Mouse (Mus musculus) ES-E14 (cell line): ENCODE results near the gene Trpm8. TPM values are rescaled to one million over a fixed set of nuclear protein-coding genes. Genes with fewer than 3 reads are reported as not detected.
A peak's percentile ranks its signal among the peaks of the same experiment; 100 is the strongest.

ENCODE experiments used
- DNase-seq: peaks from one replicate; pipeline ENCODE4 v3.0.0-alpha.2; 2013; ENCODE audit warnings: low read depth, low spot score
- H3K27ac ChIP-seq: 2 replicates; pipeline ENCODE4 v1.5.1; 2012; ENCODE audit warnings: low read depth, mild to moderate bottlenecking, low read length, moderate library complexity, mixed read lengths; ENCODE audit not compliant: poor library complexity, insufficient read depth, severe bottlenecking
- H3K36me3 ChIP-seq: 2 replicates; pipeline ENCODE4 v1.6.1; 2012; ENCODE audit warnings: mild to moderate bottlenecking, low read length, moderate library complexity, mixed read lengths; ENCODE audit not compliant: control insufficient read depth, poor library complexity, insufficient read depth, severe bottlenecking
- H3K4me1 ChIP-seq, 2 experiments: fragments of 150-350 bp in 1 of 2; sonication (generic) in 1 of 2; 2 replicates each; pipeline ENCODE4 v1.6.1; 2012; ENCODE audit warnings: low read length in 2 of 2, mild to moderate bottlenecking in 1 of 2, mixed read lengths in 1 of 2; ENCODE audit not compliant: control insufficient read depth in 2 of 2, insufficient read depth in 2 of 2, poor library complexity in 1 of 2
- H3K4me3 ChIP-seq, 2 experiments: fragments of 150-350 bp in 1 of 2; sonication (generic) in 1 of 2; 2 replicates each; pipeline ENCODE4 v1.5.1; 2012; ENCODE audit warnings: low read length in 2 of 2, low read depth in 1 of 2, mild to moderate bottlenecking in 1 of 2, mixed read lengths in 1 of 2; ENCODE audit not compliant: insufficient read depth in 1 of 2, poor library complexity in 1 of 2, severe bottlenecking in 1 of 2
- H3K9ac ChIP-seq: 2 replicates; pipeline ENCODE4 v1.6.1; 2012; ENCODE audit warnings: low read depth, mild to moderate bottlenecking, low read length, mixed read lengths; ENCODE audit not compliant: poor library complexity, insufficient read depth, severe bottlenecking
- H3K9me3 ChIP-seq: fragments of 150-350 bp; sonication (generic); 2 replicates; pipeline ENCODE4 v1.6.1; 2012; ENCODE audit warnings: low read depth, mild to moderate bottlenecking, low read length; ENCODE audit not compliant: control insufficient read depth, insufficient read depth
- CHD2 ChIP-seq: IDR thresholded peaks from 2 replicates; pipeline ENCODE4 v1.6.1; 2014; ENCODE audit warnings: mild to moderate bottlenecking, low read depth, low read length, inconsistent platforms
- HCFC1 ChIP-seq: IDR thresholded peaks from 2 replicates; pipeline ENCODE4 v1.6.1; 2012; ENCODE audit warnings: low read length, inconsistent platforms, borderline replicate concordance; ENCODE audit not compliant: insufficient read depth
- MAFK ChIP-seq: IDR thresholded peaks from 2 replicates; pipeline ENCODE4 v1.6.1; 2014; ENCODE audit warnings: mild to moderate bottlenecking, low read depth, low read length, inconsistent platforms; ENCODE audit not compliant: insufficient read depth
- ZC3H11A ChIP-seq: IDR thresholded peaks from 2 replicates; pipeline ENCODE4 v1.6.1; 2012; ENCODE audit warnings: low read depth, mild to moderate bottlenecking, inconsistent platforms, low read length, borderline replicate concordance
- ZNF384 ChIP-seq: IDR thresholded peaks from 2 replicates; pipeline ENCODE4 v1.6.1; 2012; ENCODE audit warnings: low read depth, low read length, inconsistent platforms
- in situ Hi-C, 2 experiments: fragments of 600-800 bp; cut with MboI; formaldehyde crosslinking; loops; one replicate each; pipeline ENCODE4 v1.15.1; 2025; ENCODE audit warnings: low sequenced_read_pairs in 2 of 2, inconsistent platforms in 1 of 2; ENCODE audit not compliant: unreplicated experiment in 2 of 2
- total RNA-seq: library from RNA; depleted of rRNA; stranded (reverse); fragments of 300-350 nt; gene quantifications from 2 replicates; pipeline ENCODE4 v1.2.3, GENCODE M21; 2012

Gene Trpm8
- total RNA-seq, 1 experiment: 0.04 TPM

DNA sequence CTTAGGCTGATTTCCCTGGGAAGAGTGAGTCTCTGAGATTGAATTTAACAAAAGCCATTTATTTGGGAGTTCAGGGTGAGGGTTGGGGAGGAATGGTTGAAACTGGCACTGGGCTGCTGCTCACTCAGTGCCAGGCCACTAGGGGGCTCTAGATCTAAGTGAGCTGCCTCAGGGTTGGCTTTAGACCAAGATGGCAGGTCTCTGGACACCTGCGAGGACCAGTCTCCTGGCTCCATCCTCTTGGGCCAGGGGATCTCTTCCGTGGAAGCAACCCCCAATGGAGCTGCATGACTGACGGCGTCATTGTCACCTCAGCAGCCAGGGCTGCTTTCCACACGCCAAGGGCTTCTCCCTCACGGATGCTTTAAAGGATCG, 7.5 kb downstream of the Trpm8 start:
- H3K9me3 ChIP-seq: no peaks in the 10 kb centered on the region
- no peak for TF ChIP-seq CHD2
- no peak for TF ChIP-seq MAFK
- TF ChIP-seq HCFC1: 0 out of 2 replicates have a peak, but pooled peaks have one; percentile 17
- TF ChIP-seq ZNF384: no peak
- TF ChIP-seq ZC3H11A: 0 out of 2 replicates have a peak, but pooled peaks have one; percentile 18

DNA sequence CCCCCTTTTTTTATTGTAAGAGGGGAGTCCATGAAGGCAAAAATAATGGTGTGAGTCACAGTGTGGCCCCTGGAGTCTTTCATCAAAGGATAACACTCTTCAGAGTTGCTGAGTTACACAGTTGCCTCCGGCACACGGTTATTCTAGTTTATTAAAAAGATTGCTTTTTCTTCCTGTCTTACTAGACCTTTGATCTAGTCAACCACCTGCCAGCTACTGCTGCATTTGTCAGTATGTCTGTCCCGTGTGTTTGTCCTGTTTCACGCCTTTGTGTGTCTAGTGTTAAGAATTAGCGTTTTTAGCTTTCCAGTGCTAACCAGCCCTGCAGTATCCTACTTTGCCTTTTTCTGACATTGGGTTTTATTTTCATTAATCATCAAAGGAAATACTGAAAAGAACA, 8.2 kb downstream of the Trpm8 start:
- no peak for TF ChIP-seq ZC3H11A
- TF ChIP-seq MAFK: no peak
- TF ChIP-seq HCFC1: no peak
- TF ChIP-seq CHD2: no peak
- TF ChIP-seq ZNF384: no peak
- no peak overlapping the region for H3K27ac ChIP-seq
- H3K9ac ChIP-seq: no peak overlapping the region
- in situ Hi-C loops: no loop called here
- DNase-seq: no peak
- H3K4me1 ChIP-seq: no peaks in the 10 kb centered on the region
- no peaks in the 10 kb centered on the region for H3K9me3 ChIP-seq
- H3K4me3 ChIP-seq: no peak overlapping the region
- H3K36me3 ChIP-seq: no peaks in the 10 kb centered on the region

More for the DNA sequence above, 7.5 kb downstream of the Trpm8 start:
- no peaks in the 10 kb centered on the region for H3K4me1 ChIP-seq
- no peak overlapping the region for H3K27ac ChIP-seq
- no peak overlapping the region for H3K4me3 ChIP-seq
- H3K9ac ChIP-seq: no peak overlapping the region
- DNase-seq: peak; percentile 72
- no peaks in the 10 kb centered on the region for H3K36me3 ChIP-seq
- in situ Hi-C loops: no loop called here

GRCm38 (mm10) chr1:88286136-88286845, 8.8 kb downstream of the Trpm8 start:
- in situ Hi-C loops: no loop called here
- Histone ChIP-seq H3K9ac (no peak overlapping the region), H3K4me3 (no peak overlapping the region), H3K27ac (no peak overlapping the region), H3K36me3 (no peaks in the 10 kb centered on the region), H3K4me1 (no peaks in the 10 kb centered on the region), H3K9me3 (no peaks in the 10 kb centered on the region)
- no peak for TF ChIP-seq ZNF384
- no peak for TF ChIP-seq ZC3H11A
- no peak for TF ChIP-seq HCFC1
- no peak for TF ChIP-seq CHD2
- TF ChIP-seq MAFK: no peak
- DNase-seq: no peak

GRCm38 (mm10) chr1:88286887-88287696, 9.6 kb downstream of the Trpm8 start:
- TF ChIP-seq CHD2 (no peak), HCFC1 (no peak), ZNF384 (no peak)
- H3K36me3 ChIP-seq: no peaks in the 10 kb centered on the region
- no peaks in the 10 kb centered on the region for H3K4me1 ChIP-seq
- in situ Hi-C loops: no loop called here
- H3K4me3 ChIP-seq: no peak overlapping the region
- no peak for DNase-seq
- no peak overlapping the region for H3K27ac ChIP-seq
- H3K9me3 ChIP-seq: no peaks in the 10 kb centered on the region
- no peak overlapping the region for H3K9ac ChIP-seq

GRCm38 (mm10) chr1:88287697-88287980, 10.2 kb downstream of the Trpm8 start:
- H3K4me3 ChIP-seq: no peak overlapping the region
- no peaks in the 10 kb centered on the region for H3K36me3 ChIP-seq
- no peaks in the 10 kb centered on the region for H3K9me3 ChIP-seq
- in situ Hi-C loops: no loop called here
- TF ChIP-seq ZC3H11A (peak; percentile 75), CHD2 (no peak), MAFK (no peak)
- H3K9ac ChIP-seq: no peak overlapping the region
- H3K27ac ChIP-seq: no peak overlapping the region
- no peaks in the 10 kb centered on the region for H3K4me1 ChIP-seq
- peak; percentile 54 for DNase-seq
